Mouse (Mus musculus) cortical plate, adult 2 months (tissue): ENCODE data around the gene Sstr2.

Experiments used
- CTCF ChIP-seq: fragments of 200-500 bp; IDR thresholded peaks from 2 replicates; pipeline ENCODE4 v1.5.1; 2011; ENCODE audit warnings: mild to moderate bottlenecking, control low read depth, low read length; ENCODE audit not compliant: insufficient read depth; ENCODE audit errors: extremely low read depth
- POLR2A ChIP-seq: fragments of 200-500 bp; IDR thresholded peaks from 2 replicates; pipeline ENCODE4 v1.6.1; 2011; ENCODE audit warnings: mild to moderate bottlenecking, low read length, control low read depth; ENCODE audit not compliant: insufficient read depth; ENCODE audit errors: extremely low read depth

GRCm38 (mm10) chr11:113611664-113612611 is 7.2 kb upstream of the Sstr2 start:
- TF ChIP-seq CTCF (peak; percentile 63), POLR2A (no peak)
